Mouse (Mus musculus): ENCODE data around the gene D430041D05Rik.

D430041D05Rik gene

GRCm38 (mm10) chr2:104122505-104123378, 288.1 kb downstream of the D430041D05Rik start, which contains the start of gene A930018P22Rik:
A930018P22Rik (plus strand) TSS chr2:104122769.
- TF ChIP-seq GATA4 (IDR thresholded peaks at IDR 0.05; ENCODE audit: insufficient replicate concordance, low read length), result no peak; the same call in 1 of the 2 replicates

- no peak for TF ChIP-seq GATA4 (IDR thresholded peaks at IDR 0.05; ENCODE audit: insufficient replicate concordance, low read length)
Measured at GRCm38 (mm10) chr2:104121681-104122504, 288.9 kb downstream of the D430041D05Rik start.

DNA sequence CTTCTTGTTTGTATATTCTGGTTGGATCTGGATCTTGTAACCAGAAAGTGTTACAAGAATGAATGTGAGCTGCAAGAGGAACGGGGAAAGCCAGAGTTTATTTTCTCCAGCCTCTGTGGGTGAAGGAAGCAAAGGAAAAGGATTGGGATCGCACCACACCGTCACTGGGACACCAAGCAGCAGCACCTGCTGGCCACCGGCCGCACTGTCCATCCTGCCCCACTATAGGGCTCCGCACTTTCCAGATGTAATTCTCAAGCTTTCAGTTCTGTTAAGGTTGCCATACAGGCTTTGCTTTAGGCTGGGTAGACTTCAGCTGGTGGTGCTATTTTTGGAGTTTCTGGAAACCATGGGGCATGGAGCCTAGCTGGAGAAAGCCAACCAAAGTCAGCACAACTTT, 290.5 kb downstream of the D430041D05Rik start:
- no peak for TF ChIP-seq GATA4 (IDR thresholded peaks at IDR 0.05; ENCODE audit: insufficient replicate concordance, low read length)

GRCm38 (mm10) chr2:104119097-104119496, 291.7 kb downstream of the D430041D05Rik start:
- TF ChIP-seq GATA4 (IDR thresholded peaks at IDR 0.05; ENCODE audit: insufficient replicate concordance, low read length), result no peak

DNA sequence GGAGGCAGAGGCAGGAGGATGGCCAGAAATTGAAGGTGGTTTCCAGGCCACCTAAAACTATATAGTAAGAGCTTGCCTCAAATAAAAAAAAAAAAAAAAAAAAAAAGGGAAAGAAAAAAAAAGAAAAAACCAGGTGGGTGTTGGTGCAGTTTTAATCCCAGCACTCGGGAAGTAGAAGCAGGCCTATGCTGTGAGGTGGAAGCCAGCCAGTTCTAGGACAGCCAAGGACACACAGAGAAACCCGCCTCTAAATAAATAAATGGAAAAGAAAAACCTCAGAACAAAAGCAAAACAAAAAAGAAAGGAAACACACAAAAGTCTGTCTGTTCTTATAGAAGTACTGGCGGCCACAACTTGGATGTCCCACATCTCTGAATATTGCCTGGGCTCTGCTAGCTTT, 295.9 kb downstream of the D430041D05Rik start:
- no peak for TF ChIP-seq GATA4 (IDR thresholded peaks at IDR 0.05; ENCODE audit: insufficient replicate concordance, low read length)

- TF ChIP-seq GATA4 (IDR thresholded peaks at IDR 0.05; ENCODE audit: insufficient replicate concordance, low read length), result no peak
Measured at GRCm38 (mm10) chr2:104110031-104110430, 300.8 kb downstream of the D430041D05Rik start.

- TF ChIP-seq GATA4 (IDR thresholded peaks at IDR 0.05; ENCODE audit: insufficient replicate concordance, low read length), result no peak
Measured at GRCm38 (mm10) chr2:104109528-104109927, 301.3 kb downstream of the D430041D05Rik start.

DNA sequence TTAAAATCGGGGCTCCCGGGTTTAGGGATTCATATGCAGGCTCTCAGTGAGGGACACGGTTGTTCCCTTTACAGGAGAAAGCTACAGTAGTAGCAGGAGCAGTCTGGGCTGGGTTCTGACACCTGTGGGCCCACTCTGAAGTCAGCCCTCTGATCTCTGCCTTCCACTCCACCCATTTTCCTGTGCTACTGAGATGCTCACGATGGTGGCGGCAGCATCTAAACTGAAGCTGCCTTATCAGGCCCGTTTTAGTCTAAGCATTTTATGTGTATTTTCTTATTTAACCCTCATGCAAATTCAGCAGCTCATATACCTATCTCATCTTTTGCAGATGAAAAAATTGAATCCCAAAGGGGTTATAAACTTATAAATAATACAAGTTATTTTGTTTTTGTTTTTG, 306.0 kb downstream of the D430041D05Rik start:
- no peak for TF ChIP-seq GATA4 (IDR thresholded peaks at IDR 0.05; ENCODE audit: insufficient replicate concordance, low read length)

- no peak for TF ChIP-seq GATA4 (IDR thresholded peaks at IDR 0.05; ENCODE audit: insufficient replicate concordance, low read length)
Measured at GRCm38 (mm10) chr2:104099946-104100345, 310.9 kb downstream of the D430041D05Rik start.

GRCm38 (mm10) chr2:104099231-104099585, 311.6 kb downstream of the D430041D05Rik start:
- TF ChIP-seq GATA4 (IDR thresholded peaks at IDR 0.05; ENCODE audit: insufficient replicate concordance, low read length), result no peak

GRCm38 (mm10) chr2:104098529-104099230, 312.1 kb downstream of the D430041D05Rik start:
- TF ChIP-seq GATA4 (IDR thresholded peaks at IDR 0.05; ENCODE audit: insufficient replicate concordance, low read length), result peak; percentile 92; the same call in 1 of the 2 replicates

- no peak for TF ChIP-seq GATA4 (IDR thresholded peaks at IDR 0.05; ENCODE audit: insufficient replicate concordance, low read length)
Measured at GRCm38 (mm10) chr2:104096256-104096655, 314.6 kb downstream of the D430041D05Rik start.

DNA sequence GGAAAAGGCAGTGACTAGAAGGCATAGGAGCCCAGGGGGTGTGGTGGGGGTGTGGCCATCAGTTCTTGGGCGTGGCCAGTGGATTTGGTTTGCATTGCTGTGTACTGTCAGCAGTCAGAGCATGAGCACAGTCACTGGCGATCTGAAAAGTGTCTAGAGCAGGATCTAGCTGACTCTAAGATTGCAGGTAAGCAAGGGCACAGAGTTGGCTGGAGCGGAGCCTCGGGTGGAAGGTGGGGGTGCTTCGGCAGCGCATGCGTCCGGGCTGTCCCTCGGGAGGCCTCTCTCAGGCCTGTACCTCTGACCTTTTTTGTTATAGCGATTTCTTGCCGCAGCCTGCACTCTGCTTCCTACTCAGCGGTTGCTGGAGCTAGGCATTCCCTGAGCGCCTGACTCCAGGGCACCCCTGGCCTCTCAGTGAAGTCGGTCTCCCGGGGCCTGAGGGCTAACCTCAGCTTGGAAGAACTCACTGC, 315.0 kb downstream of the D430041D05Rik start, which contains the start of gene Cd59a:
Gene Cd59a, plus strand, starts transcription at position 61 of the 473 bp plus-strand sequence.
- TF ChIP-seq GATA4 (IDR thresholded peaks at IDR 0.05; ENCODE audit: insufficient replicate concordance, low read length), result peak; percentile 35; the same call in 1 of the 2 replicates

DNA sequence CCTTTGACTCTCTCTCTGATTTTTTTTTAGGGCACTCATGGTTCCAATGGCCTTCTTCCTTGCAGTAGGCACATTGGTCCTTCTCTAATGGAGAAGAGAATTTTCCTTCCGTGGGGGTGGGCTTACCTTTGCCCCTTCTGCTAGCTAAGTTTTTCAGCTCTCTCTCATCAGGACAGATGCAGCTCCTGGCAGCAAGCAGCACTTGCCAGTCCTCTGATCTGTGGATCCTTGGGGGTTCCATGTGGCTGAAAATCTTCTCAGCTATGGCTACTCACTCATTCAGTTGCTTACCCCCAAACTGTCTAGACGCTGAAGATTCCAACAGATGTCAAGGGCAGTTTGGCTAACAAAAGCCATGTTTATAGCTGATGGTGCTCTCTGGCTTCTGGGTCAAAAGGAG, 317.5 kb downstream of the D430041D05Rik start:
- TF ChIP-seq GATA4 (IDR thresholded peaks at IDR 0.05; ENCODE audit: insufficient replicate concordance, low read length), result no peak
